Mouse (Mus musculus): ENCODE data around the gene Fam57a. TPM values are rescaled to one million over a fixed set of nuclear protein-coding genes. Genes with fewer than 3 reads are reported as not detected.

Fam57a gene
- total and polyA plus RNA-seq, 3 experiments = 2.0 to 4.2 (median 3.0) TPM

DNA sequence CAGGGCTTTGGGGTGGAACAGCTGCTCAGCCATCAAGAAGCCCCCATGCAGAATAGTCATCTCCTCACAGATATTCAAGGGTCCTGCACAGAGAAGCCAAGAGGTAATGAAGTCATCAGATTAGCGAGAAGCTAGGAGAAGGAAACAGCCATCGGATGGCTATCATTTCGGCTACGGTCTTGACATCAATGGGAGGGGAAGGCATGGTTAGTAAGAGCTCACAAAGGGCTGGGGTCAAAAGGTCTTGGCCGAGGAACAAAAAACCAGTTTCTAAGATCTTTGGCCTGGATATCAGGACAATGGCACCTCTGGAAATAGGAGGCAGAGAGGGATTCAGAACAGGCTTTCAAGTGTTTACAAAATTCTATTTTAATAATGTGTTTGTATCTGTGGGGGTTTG is 34.4 kb downstream of the Fam57a start:
- intact Hi-C loops (cut with DNase I) = no loop called here
- H3K4me3 ChIP-seq = no peak overlapping the region
- H3K4me1 ChIP-seq (ENCODE audit: control insufficient read depth, insufficient read depth, low read length) = no peaks in the 10 kb centered on the region; the same call in none of the 2 replicates
- no peaks in the 10 kb centered on the region for H3K79me2 ChIP-seq (replicated peaks; ENCODE audit: control insufficient read depth, insufficient read depth, low read length)
- no peak overlapping the region for H3K27ac ChIP-seq
- 70% methylated on average over 5 of the region's 5 CpGs for WGBS
- TF ChIP-seq EP300 (IDR thresholded peaks at IDR 0.05; ENCODE audit: insufficient read depth, low read depth, low read length) (no peak), CTCF (IDR thresholded peaks at IDR 0.05) (no peak), POLR2A (IDR thresholded peaks at IDR 0.05; ENCODE audit: insufficient read depth, low read depth, low read length) (no peak)
- H3K27me3 ChIP-seq (ENCODE audit: control insufficient read depth, insufficient read depth, low read length) = no peaks in the 10 kb centered on the region
- no peak overlapping the region for H3K9ac ChIP-seq (ENCODE audit: low read depth, low read length)
- no peaks in the 10 kb centered on the region for H3K36me3 ChIP-seq (ENCODE audit: control insufficient read depth, insufficient read depth, low read length)
- DNase-seq = no peak

DNA sequence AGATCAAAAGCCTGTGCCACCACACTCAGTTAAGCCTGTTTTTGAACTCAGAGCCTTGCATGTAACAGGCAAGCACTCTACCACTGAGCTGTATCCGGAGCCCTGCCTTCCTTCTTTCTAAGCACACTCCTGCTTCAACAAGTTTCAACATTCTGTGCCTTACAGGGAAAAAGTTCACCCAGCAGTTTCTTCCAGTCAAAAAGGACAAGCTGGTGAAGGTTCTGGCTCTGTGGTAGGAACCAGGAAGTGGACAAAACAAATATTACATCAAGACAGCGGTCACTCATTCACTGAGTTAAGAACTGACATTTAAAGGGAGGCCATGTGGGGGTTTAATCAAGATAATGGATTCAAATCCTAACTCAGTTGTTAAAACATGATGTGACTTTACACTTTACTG is 35.5 kb downstream of the Fam57a start:
- 84% methylated on average over 2 of the region's 2 CpGs for WGBS
- Histone ChIP-seq H3K36me3 (ENCODE audit: control insufficient read depth, insufficient read depth, low read length) (no peaks in the 10 kb centered on the region), H3K27ac (no peak overlapping the region), H3K4me1 (ENCODE audit: control insufficient read depth, insufficient read depth, low read length) (no peaks in the 10 kb centered on the region; the same call in none of the 2 replicates), H3K27me3 (ENCODE audit: control insufficient read depth, insufficient read depth, low read length) (no peaks in the 10 kb centered on the region), H3K9ac (ENCODE audit: low read depth, low read length) (no peak overlapping the region), H3K79me2 (replicated peaks; ENCODE audit: control insufficient read depth, insufficient read depth, low read length) (no peaks in the 10 kb centered on the region), H3K4me3 (no peak overlapping the region)
- DNase-seq = no peak
- no peak for TF ChIP-seq EP300 (IDR thresholded peaks at IDR 0.05; ENCODE audit: insufficient read depth, low read depth, low read length)
- TF ChIP-seq CTCF (IDR thresholded peaks at IDR 0.05) = no peak
- TF ChIP-seq POLR2A (IDR thresholded peaks at IDR 0.05; ENCODE audit: insufficient read depth, low read depth, low read length) = no peak
- intact Hi-C loops (cut with DNase I) = loop anchor here (5.0 kb wide), 1 partner anchor 133 kb away; no protein-coding TSS in a partner anchor

DNA sequence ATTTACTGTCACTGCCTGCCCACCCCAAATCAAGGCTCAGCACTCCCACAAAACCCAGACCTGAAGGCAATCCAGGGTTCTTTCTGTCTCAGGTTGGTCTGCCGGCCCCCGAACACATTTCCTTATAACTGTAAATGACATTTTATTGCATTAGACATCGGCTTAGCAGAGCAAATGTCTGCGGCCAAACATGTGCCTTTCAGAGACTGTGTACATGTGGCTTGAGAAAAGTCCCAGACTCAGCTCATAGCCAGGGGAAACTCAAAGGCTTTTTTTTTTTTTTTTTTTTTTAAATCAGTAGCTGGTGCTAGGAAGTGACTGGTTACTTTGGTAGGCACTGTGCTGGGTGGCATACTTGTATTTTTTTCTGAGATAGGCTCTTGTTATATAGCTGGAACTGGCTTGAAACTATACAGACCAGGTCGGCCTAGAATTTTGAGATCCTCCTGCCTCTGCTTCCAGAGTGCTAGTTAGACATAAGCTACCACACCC is 36.6 kb downstream of the Fam57a start:
- 97% methylated on average over 5 of the region's 5 CpGs for WGBS
- H3K4me3 ChIP-seq = no peak overlapping the region

DNA sequence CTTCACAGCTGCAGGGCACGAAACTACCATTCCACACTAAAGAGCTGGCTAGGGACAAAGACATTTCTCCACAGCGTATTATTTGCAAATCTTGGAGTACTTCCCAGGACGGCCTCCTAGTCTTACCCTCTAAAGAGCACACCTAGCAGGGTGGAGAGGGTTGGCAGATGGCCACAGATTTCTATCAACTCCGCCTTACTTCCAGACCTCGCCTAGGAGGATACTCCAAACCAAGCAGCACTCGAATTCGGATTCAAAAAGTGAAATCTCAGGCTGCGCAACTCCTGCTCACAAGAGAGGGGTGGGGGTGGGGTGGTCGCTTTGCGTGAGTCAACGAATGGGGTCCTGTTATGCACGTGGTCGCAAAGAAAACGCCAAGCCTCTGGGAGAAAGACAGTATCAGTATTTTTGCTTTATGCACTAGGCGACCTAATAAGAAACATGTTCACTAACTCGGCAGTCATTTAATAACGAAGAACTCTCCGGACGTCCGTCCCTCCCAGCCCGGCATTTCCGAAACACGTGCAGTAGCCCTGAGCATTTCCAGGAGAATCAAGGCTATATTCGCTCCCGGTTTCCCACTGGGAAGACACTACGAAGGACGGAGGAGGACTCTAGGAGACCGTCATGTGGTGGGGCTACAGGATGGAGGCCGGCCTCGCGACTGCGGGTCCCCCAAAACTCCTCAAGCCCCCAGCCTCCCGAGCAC is 37.4 kb downstream of the Fam57a start:
- no peaks in the 10 kb centered on the region for H3K79me2 ChIP-seq (replicated peaks; ENCODE audit: control insufficient read depth, insufficient read depth, low read length)
- TF ChIP-seq POLR2A (IDR thresholded peaks at IDR 0.05; ENCODE audit: insufficient read depth, low read depth, low read length) = no peak
- TF ChIP-seq EP300 (IDR thresholded peaks at IDR 0.05; ENCODE audit: insufficient read depth, low read depth, low read length) = 0 out of 2 replicates have a peak, but pooled peaks have one; percentile 4
- TF ChIP-seq CTCF (IDR thresholded peaks at IDR 0.05) = no peak
- peak overlapping the region; percentile 76 for H3K9ac ChIP-seq (ENCODE audit: low read depth, low read length)
- H3K27ac ChIP-seq = peak overlapping the region; percentile 92
- no peaks in the 10 kb centered on the region for H3K36me3 ChIP-seq (ENCODE audit: control insufficient read depth, insufficient read depth, low read length)
- intact Hi-C loops (cut with DNase I) = loop anchor here (1.0 to 5.0 kb wide), 3 partner anchors 14 to 135 kb away; partner anchors contain the start of genes Fam57a and Vps53
- H3K4me3 ChIP-seq = peak overlapping the region; percentile 93
- H3K4me1 ChIP-seq (ENCODE audit: control insufficient read depth, insufficient read depth, low read length) = no peaks in the 10 kb centered on the region; the same call in none of the 2 replicates
- WGBS = 2% methylated on average over 33 of the region's 33 CpGs
- no peaks in the 10 kb centered on the region for H3K27me3 ChIP-seq (ENCODE audit: control insufficient read depth, insufficient read depth, low read length)
- DNase-seq = peak; percentile 38 to 53

More for the DNA sequence above, 36.6 kb downstream of the Fam57a start:
- no peak overlapping the region for H3K9ac ChIP-seq (ENCODE audit: low read depth, low read length)
- intact Hi-C loops (cut with DNase I) = loop anchor here (2.0 to 5.0 kb wide), 2 partner anchors 13 to 134 kb away; no protein-coding TSS in a partner anchor
- TF ChIP-seq EP300 (IDR thresholded peaks at IDR 0.05; ENCODE audit: insufficient read depth, low read depth, low read length) (no peak), POLR2A (IDR thresholded peaks at IDR 0.05; ENCODE audit: insufficient read depth, low read depth, low read length) (no peak), CTCF (IDR thresholded peaks at IDR 0.05) (no peak)
- H3K36me3 ChIP-seq (ENCODE audit: control insufficient read depth, insufficient read depth, low read length) = no peaks in the 10 kb centered on the region
- no peaks in the 10 kb centered on the region for H3K79me2 ChIP-seq (replicated peaks; ENCODE audit: control insufficient read depth, insufficient read depth, low read length)
- H3K4me1 ChIP-seq (ENCODE audit: control insufficient read depth, insufficient read depth, low read length) = no peaks in the 10 kb centered on the region; the same call in none of the 2 replicates
- H3K27me3 ChIP-seq (ENCODE audit: control insufficient read depth, insufficient read depth, low read length) = no peaks in the 10 kb centered on the region
- H3K27ac ChIP-seq = peak overlapping the region; percentile 29
- DNase-seq = no peak

DNA sequence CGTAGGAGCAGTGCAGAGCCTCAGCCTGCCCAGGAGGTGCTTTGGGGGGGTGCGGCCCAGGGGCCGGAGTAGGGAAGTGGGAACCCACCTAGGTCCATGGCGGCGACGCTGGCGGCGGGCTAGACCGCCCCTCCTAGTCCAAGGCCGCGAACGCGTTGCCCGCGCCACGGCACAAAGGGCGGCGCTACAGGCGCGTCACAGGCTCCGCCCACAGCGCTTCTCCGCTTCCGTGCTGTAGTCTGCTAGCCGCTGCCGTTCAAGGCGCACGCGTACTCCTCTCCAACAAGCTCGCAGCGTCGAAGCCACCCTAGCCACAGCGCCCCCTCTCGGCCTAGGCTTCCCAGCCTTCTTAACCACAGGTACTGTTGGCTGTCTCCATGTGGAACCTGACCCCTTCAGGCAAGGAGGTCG is 37.9 kb downstream of the Fam57a start, which contains the start of the genes Dbil5 and Gemin4:
TSS of gene Dbil5 (plus strand) at position 219 of the 411 bp plus-strand sequence.
TSS of gene Gemin4 (minus strand) at position 275 of the 411 bp plus-strand sequence.
- Histone ChIP-seq H3K9ac (ENCODE audit: low read depth, low read length) (peak within 1 kb of the TSS; percentile 76), H3K27ac (peak within 1 kb of the TSS; percentile 92), H3K4me3 (peak within 1 kb of the TSS; percentile 93), H3K79me2 (replicated peaks; ENCODE audit: control insufficient read depth, insufficient read depth, low read length) (no peaks in the 10 kb centered on the region), H3K36me3 (ENCODE audit: control insufficient read depth, insufficient read depth, low read length) (no peaks in the 10 kb centered on the region), H3K27me3 (ENCODE audit: control insufficient read depth, insufficient read depth, low read length) (no peaks in the 10 kb centered on the region), H3K4me1 (ENCODE audit: control insufficient read depth, insufficient read depth, low read length) (no peaks in the 10 kb centered on the region; the same call in none of the 2 replicates)
- intact Hi-C loops (cut with DNase I) = loop anchor here (1.0 to 5.0 kb wide), 3 partner anchors 15 to 135 kb away; partner anchors contain the start of genes Fam57a and Vps53
- TF ChIP-seq EP300 (IDR thresholded peaks at IDR 0.05; ENCODE audit: insufficient read depth, low read depth, low read length) (peak; percentile 90), POLR2A (IDR thresholded peaks at IDR 0.05; ENCODE audit: insufficient read depth, low read depth, low read length) (peak; percentile 75), CTCF (IDR thresholded peaks at IDR 0.05) (peak; percentile 96)
- WGBS = 2% methylated on average over 34 of the region's 35 CpGs
- peak; percentile 97 for DNase-seq
